Mouse (Mus musculus) lung, adult 18-20 months (tissue): Measurements from ENCODE around the gene Wdsub1.
"Not testable (repeated sequence)": the region's sequence is repeated elsewhere in the genome, so short reads cannot be mapped to it uniquely, and the experiment has no call there.

Experiments
- DNase-seq, 2 experiments: peaks; one replicate each; pipeline ENCODE4 v3.0.0; 2022; ENCODE audit warnings: mixed read lengths in 2 of 2

Wdsub1 gene

GRCm38 (mm10) chr2:59881831-59882741 is at the start of gene Wdsub1:
Wdsub1 (minus strand) TSS chr2:59882591.
- DNase-seq: peak; percentile 94 to 96

GRCm38 (mm10) chr2:59913610-59914009 is 31.2 kb upstream of the Wdsub1 start:
- no peak for DNase-seq

GRCm38 (mm10) chr2:59908048-59908447 is 25.7 kb upstream of the Wdsub1 start:
- no peak for DNase-seq

- DNase-seq: no peak
Measured at GRCm38 (mm10) chr2:59904007-59904406, 21.6 kb upstream of the Wdsub1 start.

GRCm38 (mm10) chr2:59898666-59899065 is 16.3 kb upstream of the Wdsub1 start:
- no peak for DNase-seq

- DNase-seq: no peak
Measured at GRCm38 (mm10) chr2:59898105-59898504, 15.7 kb upstream of the Wdsub1 start.

- peak in 1 of 2 experiments; percentile 26 for DNase-seq
Measured at GRCm38 (mm10) chr2:59896837-59897236, 14.4 kb upstream of the Wdsub1 start.

- DNase-seq: peak in 1 of 2 experiments; percentile 34
Measured at GRCm38 (mm10) chr2:59896400-59896799, 14.0 kb upstream of the Wdsub1 start.

GRCm38 (mm10) chr2:59889699-59890098 is 7.3 kb upstream of the Wdsub1 start:
- DNase-seq: no peak

- no peak for DNase-seq
Measured at GRCm38 (mm10) chr2:59882742-59883281, 421 bp upstream of the Wdsub1 start.

GRCm38 (mm10) chr2:59881404-59881803 is 987 bp downstream of the Wdsub1 start:
- DNase-seq: no peak

- DNase-seq: no peak
Measured at GRCm38 (mm10) chr2:59878221-59878620, 4.2 kb downstream of the Wdsub1 start.

- DNase-seq: no peak
Measured at GRCm38 (mm10) chr2:59877335-59877734, 5.1 kb downstream of the Wdsub1 start.

GRCm38 (mm10) chr2:59876482-59876881 is 5.9 kb downstream of the Wdsub1 start:
- no peak for DNase-seq

GRCm38 (mm10) chr2:59870526-59870925 is 11.9 kb downstream of the Wdsub1 start:
- DNase-seq: no peak

GRCm38 (mm10) chr2:59862618-59863017 is 19.8 kb downstream of the Wdsub1 start:
- no peak for DNase-seq

GRCm38 (mm10) chr2:59854363-59854762 is 28.0 kb downstream of the Wdsub1 start:
- no peak for DNase-seq

- no peak for DNase-seq
Measured at GRCm38 (mm10) chr2:59853543-59853942, 28.8 kb downstream of the Wdsub1 start.

- no peak for DNase-seq
Measured at GRCm38 (mm10) chr2:59852916-59853315, 29.5 kb downstream of the Wdsub1 start.

GRCm38 (mm10) chr2:59851885-59852284 is 30.5 kb downstream of the Wdsub1 start:
- DNase-seq: not testable (repeated sequence)

- DNase-seq: no peak
Measured at GRCm38 (mm10) chr2:59843848-59844247, 38.5 kb downstream of the Wdsub1 start.

- DNase-seq: no peak
Measured at GRCm38 (mm10) chr2:59843156-59843555, 39.2 kb downstream of the Wdsub1 start.

- no peak for DNase-seq
Measured at GRCm38 (mm10) chr2:59842556-59843008, 39.8 kb downstream of the Wdsub1 start.

- peak in 1 of 2 experiments; percentile 41 for DNase-seq
Measured at GRCm38 (mm10) chr2:59841944-59842343, 40.4 kb downstream of the Wdsub1 start.
